Mouse (Mus musculus): Measurements from ENCODE around the gene Ctnna3. TPM values are rescaled to one million over a fixed set of nuclear protein-coding genes. Genes with fewer than 3 reads are reported as not detected.

The Ctnna3 gene
- polyA plus RNA-seq, 1 experiment from 2014 or later, result 0.03 TPM

DNA sequence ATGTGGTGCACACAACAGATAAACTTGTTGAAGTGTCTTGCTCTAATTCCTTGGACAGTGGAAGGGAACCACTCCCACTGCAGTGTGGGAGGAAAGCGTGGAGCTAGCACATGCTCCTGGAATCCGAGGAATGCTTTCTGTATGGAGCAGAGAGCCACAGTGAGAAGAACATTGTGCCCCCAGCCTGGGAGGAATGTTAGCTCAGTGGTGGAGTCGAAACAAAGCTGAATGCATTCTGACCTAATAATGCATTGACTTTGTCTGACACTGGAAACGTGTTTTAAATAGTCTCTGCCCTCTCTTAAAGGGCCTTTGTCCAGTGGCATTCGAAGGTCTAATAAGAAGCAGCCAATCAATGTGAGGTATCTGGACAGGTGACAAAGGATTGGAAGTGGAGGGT, 111.9 kb downstream of the Ctnna3 start:
- no peak overlapping the region for H3K9ac ChIP-seq
- H3K4me3 ChIP-seq (replicated peaks), result no peak overlapping the region
- ATAC-seq (ENCODE audit: insufficient read depth), result no peak
- H3K4me1 ChIP-seq (replicated peaks), result no peaks in the 10 kb centered on the region
- H3K4me2 ChIP-seq, result no peak overlapping the region
- H3K27ac ChIP-seq (replicated peaks), result no peak overlapping the region
- whole genome bisulfite sequencing (ENCODE audit: insufficient replicate concordance), result 30% methylated on average over 5 of the region's 5 CpGs
- H3K36me3 ChIP-seq (replicated peaks), result no peaks in the 10 kb centered on the region
- H3K27me3 ChIP-seq, result no peaks in the 10 kb centered on the region
- no peaks in the 10 kb centered on the region; the same call in 1 of the 2 replicates for H3K9me3 ChIP-seq (replicated peaks)

DNA sequence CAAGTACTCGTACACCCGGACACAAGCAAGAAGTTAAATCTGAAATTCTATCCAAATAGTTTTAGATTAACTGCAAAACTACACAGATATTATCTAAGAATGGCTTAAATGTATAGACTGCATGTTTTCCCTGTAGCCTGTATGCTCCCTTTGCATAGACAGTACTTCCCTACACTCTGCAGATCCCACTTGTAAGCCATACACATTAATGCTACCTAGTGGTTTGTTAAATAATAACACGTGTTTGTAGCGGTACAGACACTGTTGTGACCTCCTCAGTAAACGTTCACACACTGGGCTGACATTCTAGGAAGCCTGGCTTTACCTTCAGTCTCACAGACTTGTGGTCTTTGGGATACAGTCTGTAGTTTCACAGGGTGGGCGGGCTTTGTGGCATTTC, 112.6 kb downstream of the Ctnna3 start:
- Histone ChIP-seq H3K27ac (replicated peaks) (no peak overlapping the region), H3K27me3 (no peaks in the 10 kb centered on the region), H3K9me3 (replicated peaks) (no peaks in the 10 kb centered on the region; the same call in 1 of the 2 replicates), H3K36me3 (replicated peaks) (no peaks in the 10 kb centered on the region), H3K4me1 (replicated peaks) (no peaks in the 10 kb centered on the region), H3K4me2 (no peak overlapping the region), H3K4me3 (replicated peaks) (no peak overlapping the region), H3K9ac (no peak overlapping the region)
- no peak for ATAC-seq (ENCODE audit: insufficient read depth)
- 49% methylated on average over 6 of the region's 6 CpGs for WGBS (ENCODE audit: insufficient replicate concordance)

DNA sequence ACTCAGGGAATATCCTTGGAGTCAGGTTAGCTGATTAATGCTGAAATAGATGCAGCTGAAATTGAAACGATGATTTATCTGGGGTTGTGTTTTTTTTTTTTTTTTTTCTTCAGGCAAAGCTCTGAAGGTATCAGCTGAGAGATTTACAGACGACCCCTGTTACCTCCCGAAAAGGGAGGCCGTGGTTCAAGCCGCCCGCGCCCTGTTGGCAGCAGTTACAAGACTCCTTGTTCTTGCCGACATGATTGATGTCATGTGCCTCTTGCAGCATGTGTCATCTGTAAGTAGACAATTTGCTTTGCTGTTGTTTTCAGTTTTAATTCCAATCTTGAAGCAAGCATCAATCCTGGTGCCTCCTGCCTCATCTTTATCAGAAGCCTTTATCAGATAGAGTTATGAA, 136.8 kb downstream of the Ctnna3 start:
- no peak for ATAC-seq (ENCODE audit: insufficient read depth)
- Histone ChIP-seq H3K4me2 (no peak overlapping the region), H3K27ac (replicated peaks) (no peak overlapping the region), H3K36me3 (replicated peaks) (no peaks in the 10 kb centered on the region), H3K27me3 (no peaks in the 10 kb centered on the region), H3K4me3 (replicated peaks) (no peak overlapping the region), H3K9ac (no peak overlapping the region), H3K4me1 (replicated peaks) (no peaks in the 10 kb centered on the region), H3K9me3 (replicated peaks) (no peaks in the 10 kb centered on the region)
- 72% methylated on average over 8 of the region's 8 CpGs for WGBS (ENCODE audit: insufficient replicate concordance)

DNA sequence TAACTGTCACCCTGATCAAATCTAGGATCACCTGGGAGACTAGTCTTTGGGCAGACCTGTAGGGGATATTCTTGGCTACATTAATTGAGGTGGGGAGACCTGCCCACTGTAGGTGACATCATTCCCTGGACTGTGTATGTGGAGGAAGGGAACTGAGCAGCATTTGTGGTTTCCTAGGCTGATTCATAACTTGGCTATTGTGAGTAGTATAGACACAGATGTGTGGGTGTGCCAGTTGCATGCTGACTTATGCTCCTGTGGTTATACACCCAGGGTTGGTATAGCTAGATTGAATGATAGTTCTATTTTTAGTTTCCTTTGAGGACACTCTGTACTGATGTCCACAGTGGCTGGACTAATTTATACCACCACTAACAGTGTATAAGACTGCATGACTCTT, 141.7 kb downstream of the Ctnna3 start:
- Histone ChIP-seq H3K36me3 (replicated peaks) (no peaks in the 10 kb centered on the region), H3K27ac (replicated peaks) (no peak overlapping the region), H3K4me3 (replicated peaks) (no peak overlapping the region), H3K9me3 (replicated peaks) (no peaks in the 10 kb centered on the region), H3K4me1 (replicated peaks) (no peaks in the 10 kb centered on the region), H3K9ac (no peak overlapping the region), H3K27me3 (no peaks in the 10 kb centered on the region), H3K4me2 (no peak overlapping the region)
- ATAC-seq (ENCODE audit: insufficient read depth), result no peak

DNA sequence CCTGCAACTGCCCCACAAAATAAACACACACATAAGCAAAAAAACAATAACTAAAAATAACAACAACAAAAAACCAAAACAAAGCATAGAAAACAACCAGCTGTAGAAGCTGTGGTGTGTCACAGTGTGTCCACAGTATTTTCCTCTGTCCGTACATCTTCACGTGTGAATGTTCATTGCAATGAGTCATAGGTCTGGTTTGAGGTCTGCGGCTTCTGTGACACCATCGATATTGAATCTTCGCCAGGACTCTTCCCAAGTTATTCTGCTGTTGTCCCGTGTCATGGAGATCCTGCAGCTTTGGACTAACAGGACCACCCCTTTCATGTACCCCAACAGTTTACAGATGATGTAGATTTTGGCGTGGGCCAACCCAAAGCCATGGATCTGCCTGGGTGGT, 143.0 kb downstream of the Ctnna3 start:
- Histone ChIP-seq H3K4me2 (no peak overlapping the region), H3K4me1 (replicated peaks) (no peaks in the 10 kb centered on the region), H3K36me3 (replicated peaks) (no peaks in the 10 kb centered on the region), H3K4me3 (replicated peaks) (no peak overlapping the region), H3K27me3 (no peaks in the 10 kb centered on the region), H3K9ac (no peak overlapping the region), H3K27ac (replicated peaks) (no peak overlapping the region), H3K9me3 (replicated peaks) (no peaks in the 10 kb centered on the region)
- no peak for ATAC-seq (ENCODE audit: insufficient read depth)
- WGBS (ENCODE audit: insufficient replicate concordance), result 70% methylated on average over 7 of the region's 7 CpGs

DNA sequence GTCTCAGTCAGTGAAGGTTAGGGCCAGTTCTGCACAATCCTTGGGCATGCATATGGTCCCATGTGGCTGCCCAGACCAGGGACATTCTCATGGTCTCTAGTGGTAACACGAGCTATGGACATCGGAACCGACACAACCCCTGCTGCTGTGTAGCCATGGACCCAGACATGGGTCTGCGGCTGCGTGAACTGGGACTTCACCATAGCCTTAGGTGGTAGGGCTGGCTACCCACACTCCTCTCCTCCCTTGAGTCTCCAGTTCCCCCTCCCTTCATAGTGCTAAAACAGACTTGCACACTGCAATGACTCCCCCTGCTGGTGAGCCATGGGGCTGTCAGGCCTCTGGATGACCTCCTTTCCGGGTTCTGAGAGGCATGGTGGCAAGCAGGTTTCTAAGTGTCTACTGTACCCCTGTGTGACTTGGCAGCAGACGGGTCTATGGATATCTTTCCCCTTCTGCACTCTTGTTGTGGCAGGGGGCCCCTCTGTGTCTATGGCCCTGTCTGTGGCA, 144.3 kb downstream of the Ctnna3 start:
- Histone ChIP-seq H3K4me3 (replicated peaks) (no peak overlapping the region), H3K36me3 (replicated peaks) (no peaks in the 10 kb centered on the region), H3K9ac (no peak overlapping the region), H3K27ac (replicated peaks) (no peak overlapping the region), H3K27me3 (no peaks in the 10 kb centered on the region), H3K9me3 (replicated peaks) (no peaks in the 10 kb centered on the region), H3K4me1 (replicated peaks) (no peaks in the 10 kb centered on the region), H3K4me2 (no peak overlapping the region)
- ATAC-seq (ENCODE audit: insufficient read depth), result no peak
- WGBS (ENCODE audit: insufficient replicate concordance), result 70% methylated on average over 7 of the region's 7 CpGs

DNA sequence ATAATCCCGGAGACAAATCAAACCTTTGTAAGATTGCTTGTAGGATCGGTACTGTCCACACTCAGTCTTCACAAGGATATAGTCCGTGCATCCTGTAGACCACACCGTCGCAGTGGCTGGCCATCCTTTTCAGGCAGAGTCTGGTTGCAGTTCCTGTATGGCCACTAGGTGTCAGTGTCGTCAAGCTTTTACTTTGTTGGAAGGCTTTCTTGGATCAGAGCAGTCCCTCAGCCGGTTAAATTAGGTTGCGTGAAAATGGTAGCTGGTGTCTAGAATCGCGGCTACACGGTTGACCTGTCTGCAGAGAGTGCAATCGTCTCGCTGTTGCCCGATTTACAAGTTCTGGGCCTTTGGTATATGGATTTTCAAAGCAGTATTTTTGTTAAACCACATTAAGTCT, 152.7 kb downstream of the Ctnna3 start:
- peaks cover 5% of the 10 kb centered on the region; the same call in 1 of the 2 replicates for H3K27me3 ChIP-seq
- H3K36me3 ChIP-seq (replicated peaks), result no peaks in the 10 kb centered on the region
- ATAC-seq (ENCODE audit: insufficient read depth), result no peak
- 7% methylated on average over 14 of the region's 14 CpGs for WGBS (ENCODE audit: insufficient replicate concordance)
- no peaks in the 10 kb centered on the region for H3K4me1 ChIP-seq (replicated peaks)
- H3K4me3 ChIP-seq (replicated peaks), result no peak overlapping the region
- no peak overlapping the region for H3K4me2 ChIP-seq
- H3K27ac ChIP-seq (replicated peaks), result no peak overlapping the region
- no peak overlapping the region for H3K9ac ChIP-seq
- no peaks in the 10 kb centered on the region for H3K9me3 ChIP-seq (replicated peaks)

DNA sequence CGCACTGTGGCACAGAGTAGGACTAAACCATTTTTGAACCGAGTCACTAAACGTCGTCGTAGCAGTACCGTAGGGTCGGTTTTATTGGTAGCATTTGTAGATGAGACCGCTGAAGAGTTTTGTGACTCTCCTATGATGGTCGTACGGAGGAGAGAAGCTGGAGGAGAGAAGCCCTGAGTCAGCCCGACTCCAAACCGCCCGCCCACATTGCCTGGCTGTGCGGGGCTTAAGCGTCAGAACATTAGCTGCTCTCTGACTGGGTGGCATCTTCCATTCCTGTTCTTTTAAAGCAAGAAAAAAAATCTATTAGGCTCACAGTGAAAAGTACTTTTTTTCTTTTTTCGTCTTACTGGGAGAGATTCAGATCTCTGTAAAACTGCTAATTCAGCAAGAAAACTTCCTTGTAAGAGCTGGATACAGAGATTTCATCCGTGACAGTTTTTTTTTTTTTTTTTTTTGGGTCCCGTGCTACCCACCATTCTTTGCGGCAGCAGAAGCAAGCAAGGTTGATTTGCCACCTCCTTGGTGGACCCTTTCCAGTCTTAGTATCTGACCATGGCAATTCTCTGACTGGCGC, 154.0 kb downstream of the Ctnna3 start:
- H3K4me1 ChIP-seq (replicated peaks), result no peaks in the 10 kb centered on the region
- no peak overlapping the region for H3K9ac ChIP-seq
- no peaks in the 10 kb centered on the region for H3K9me3 ChIP-seq (replicated peaks)
- H3K27ac ChIP-seq (replicated peaks), result no peak overlapping the region
- no peak for ATAC-seq (ENCODE audit: insufficient read depth)
- 64% methylated on average over 20 of the region's 20 CpGs for WGBS (ENCODE audit: insufficient replicate concordance)
- no peak overlapping the region for H3K4me3 ChIP-seq (replicated peaks)
- no peaks in the 10 kb centered on the region for H3K36me3 ChIP-seq (replicated peaks)
- peaks cover 5% of the 10 kb centered on the region; the same call in 1 of the 2 replicates for H3K27me3 ChIP-seq
- H3K4me2 ChIP-seq, result no peak overlapping the region

DNA sequence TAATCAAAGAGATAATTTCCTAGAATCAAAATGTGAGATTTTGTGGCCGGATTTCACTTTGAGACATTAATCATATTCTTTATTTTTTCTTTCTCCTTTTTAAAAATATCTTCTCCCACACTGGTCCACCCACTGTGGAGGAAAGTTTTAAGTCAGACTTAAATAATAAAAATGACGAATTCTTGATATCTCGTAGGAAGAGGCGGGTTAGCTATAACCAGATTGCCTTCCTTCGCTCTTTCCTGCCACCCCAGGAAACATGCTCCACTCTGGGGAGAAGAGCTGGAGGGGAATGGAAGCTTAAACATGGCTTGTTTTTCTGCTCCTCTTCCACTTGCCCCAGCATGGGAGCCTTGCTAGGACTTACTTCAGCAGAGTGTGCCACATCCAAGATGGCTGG, 169.5 kb downstream of the Ctnna3 start:
- no peak overlapping the region for H3K4me2 ChIP-seq
- H3K4me1 ChIP-seq (replicated peaks), result no peaks in the 10 kb centered on the region
- no peak overlapping the region for H3K4me3 ChIP-seq (replicated peaks)
- no peaks in the 10 kb centered on the region for H3K27me3 ChIP-seq
- H3K9ac ChIP-seq, result no peak overlapping the region
- WGBS (ENCODE audit: insufficient replicate concordance), result 72% methylated on average over 5 of the region's 5 CpGs
- no peaks in the 10 kb centered on the region for H3K36me3 ChIP-seq (replicated peaks)
- H3K9me3 ChIP-seq (replicated peaks), result 0 out of 2 replicates have a peak, but pooled peaks cover 2% of the 10 kb centered on the region
- no peak for ATAC-seq (ENCODE audit: insufficient read depth)
- no peak overlapping the region for H3K27ac ChIP-seq (replicated peaks)

DNA sequence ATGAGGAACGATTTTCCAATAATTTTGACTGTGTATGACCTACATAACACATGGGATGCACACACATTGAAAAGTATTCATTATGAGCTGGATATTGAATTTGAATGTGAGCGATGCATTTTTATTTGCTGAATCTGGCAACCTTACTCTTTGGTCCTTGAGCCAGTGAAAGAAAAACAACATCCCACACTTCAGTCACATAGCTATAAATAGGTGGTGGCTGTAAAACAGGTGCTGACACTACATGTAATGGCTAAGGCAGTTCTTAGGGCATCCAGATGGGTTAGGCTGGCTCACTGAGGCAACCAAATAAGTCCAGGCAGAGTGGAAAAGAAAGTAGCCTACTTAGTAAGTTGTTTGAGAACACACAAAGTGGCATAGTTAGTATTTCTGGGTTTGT, 171.3 kb downstream of the Ctnna3 start:
- no peak overlapping the region for H3K4me2 ChIP-seq
- H3K4me3 ChIP-seq (replicated peaks), result no peak overlapping the region
- ATAC-seq (ENCODE audit: insufficient read depth), result no peak
- no peaks in the 10 kb centered on the region for H3K4me1 ChIP-seq (replicated peaks)
- H3K9ac ChIP-seq, result no peak overlapping the region
- H3K27me3 ChIP-seq, result no peaks in the 10 kb centered on the region
- no peak overlapping the region for H3K27ac ChIP-seq (replicated peaks)
- no peaks in the 10 kb centered on the region for H3K36me3 ChIP-seq (replicated peaks)
- WGBS (ENCODE audit: insufficient replicate concordance), result 66% methylated on average over 2 of the region's 2 CpGs
- H3K9me3 ChIP-seq (replicated peaks), result no peaks in the 10 kb centered on the region

DNA sequence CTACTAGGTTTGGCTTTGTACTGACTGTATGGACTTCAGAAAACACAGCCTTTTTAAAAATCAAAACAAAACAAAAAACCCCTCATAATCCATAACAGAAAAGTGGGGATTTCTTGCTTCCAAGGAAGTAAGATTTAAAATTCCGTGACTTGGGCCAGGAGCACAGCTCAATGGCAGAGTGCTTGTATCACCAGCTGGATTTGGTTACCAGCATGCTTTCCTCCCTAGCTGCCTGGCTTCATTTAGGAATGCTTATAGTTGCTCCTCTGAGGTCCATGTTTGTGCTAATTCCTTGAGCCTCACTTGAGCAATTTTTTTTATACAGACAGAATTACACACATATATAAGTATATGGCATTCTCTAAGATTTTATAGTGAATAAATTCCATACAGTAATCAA, 198.6 kb downstream of the Ctnna3 start:
- Histone ChIP-seq H3K4me3 (replicated peaks) (no peak overlapping the region), H3K9ac (no peak overlapping the region), H3K36me3 (replicated peaks) (no peaks in the 10 kb centered on the region), H3K9me3 (replicated peaks) (no peaks in the 10 kb centered on the region), H3K4me1 (replicated peaks) (no peaks in the 10 kb centered on the region), H3K27ac (replicated peaks) (no peak overlapping the region), H3K27me3 (no peaks in the 10 kb centered on the region), H3K4me2 (no peak overlapping the region)
- ATAC-seq (ENCODE audit: insufficient read depth), result no peak
- WGBS (ENCODE audit: insufficient replicate concordance), result 56% methylated on average over 1 of the region's 1 CpGs

DNA sequence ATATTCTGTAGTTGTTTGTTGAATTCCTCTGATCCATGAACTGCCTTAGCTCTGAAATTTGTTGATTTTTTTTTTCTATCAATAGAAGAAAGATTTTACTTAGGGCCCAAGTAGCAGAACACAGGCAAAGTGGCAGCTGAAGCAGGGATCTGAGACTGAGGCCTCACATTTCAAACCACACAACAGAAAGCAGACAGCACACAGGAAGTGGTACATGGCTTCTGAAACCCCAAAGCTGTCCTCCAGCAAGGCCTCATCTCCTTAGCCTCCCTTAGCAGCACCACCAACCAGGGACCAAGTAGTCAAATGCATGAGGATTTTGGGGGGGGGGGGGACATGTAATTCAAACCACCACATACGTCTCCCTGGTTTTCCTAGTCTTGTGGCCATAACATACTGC, 204.0 kb downstream of the Ctnna3 start:
- no peak overlapping the region for H3K27ac ChIP-seq (replicated peaks)
- H3K36me3 ChIP-seq (replicated peaks), result no peaks in the 10 kb centered on the region
- H3K9me3 ChIP-seq (replicated peaks), result no peaks in the 10 kb centered on the region
- no peak overlapping the region for H3K4me3 ChIP-seq (replicated peaks)
- H3K9ac ChIP-seq, result no peak overlapping the region
- no peaks in the 10 kb centered on the region for H3K4me1 ChIP-seq (replicated peaks)
- H3K4me2 ChIP-seq, result no peak overlapping the region
- H3K27me3 ChIP-seq, result no peaks in the 10 kb centered on the region
- no peak for ATAC-seq (ENCODE audit: insufficient read depth)
- WGBS (ENCODE audit: insufficient replicate concordance), result 21% methylated on average over 1 of the region's 1 CpGs

Data from liver, embryonic 15.5 days (tissue).